Mouse (Mus musculus) heart, postnatal 0 days (tissue): ENCODE measurements around the gene Phactr1.

Experiments used
- CTCF ChIP-seq: IDR thresholded peaks from 2 replicates; pipeline ENCODE4 v1.5.1; 2016; ENCODE audit warnings: antibody characterized with exemption, control low read depth, low read depth
- EP300 ChIP-seq: IDR thresholded peaks from 2 replicates; pipeline ENCODE4 v1.6.1; 2016; ENCODE audit warnings: antibody characterized with exemption, low read depth

DNA sequence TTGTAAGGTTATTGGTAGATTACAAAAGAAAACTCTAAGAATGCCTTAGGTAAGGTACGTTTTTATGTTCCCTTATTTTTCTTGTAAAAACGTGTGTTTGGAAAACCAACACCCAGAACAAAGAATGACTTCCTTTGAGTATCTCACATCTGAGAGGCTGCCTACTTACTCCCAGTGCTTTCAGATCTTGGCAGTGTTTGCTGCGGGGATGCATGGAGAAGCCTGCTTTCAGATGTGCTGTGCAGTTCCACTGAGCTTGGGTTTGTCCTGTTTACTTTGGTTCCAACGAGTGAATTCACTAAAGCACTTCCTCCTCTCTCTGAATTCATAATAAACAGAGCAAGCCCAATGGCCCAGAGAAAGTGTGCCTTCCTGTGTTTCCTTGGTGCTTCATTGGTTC is 288.1 kb downstream of the Phactr1 start:
- TF ChIP-seq CTCF = no peak
- no peak for TF ChIP-seq EP300
